Mouse (Mus musculus) brain, embryonic 14.5 days (tissue): ENCODE data around the gene Prkca.

Experiments
- CTCF ChIP-seq: fragments of 200-500 bp; IDR thresholded peaks from 2 replicates; pipeline ENCODE4 v1.5.1; 2012; ENCODE audit warnings: inconsistent platforms, mild to moderate bottlenecking, moderate library complexity, borderline replicate concordance; ENCODE audit not compliant: insufficient read depth, insufficient read length; ENCODE audit errors: extremely low read depth
- POLR2A ChIP-seq: fragments of 200-500 bp; IDR thresholded peaks from 2 replicates; pipeline ENCODE4 v1.6.1; 2012; ENCODE audit warnings: mild to moderate bottlenecking, inconsistent platforms, borderline replicate concordance; ENCODE audit not compliant: poor library complexity, insufficient read depth, insufficient read length, severe bottlenecking; ENCODE audit errors: extremely low read depth

DNA sequence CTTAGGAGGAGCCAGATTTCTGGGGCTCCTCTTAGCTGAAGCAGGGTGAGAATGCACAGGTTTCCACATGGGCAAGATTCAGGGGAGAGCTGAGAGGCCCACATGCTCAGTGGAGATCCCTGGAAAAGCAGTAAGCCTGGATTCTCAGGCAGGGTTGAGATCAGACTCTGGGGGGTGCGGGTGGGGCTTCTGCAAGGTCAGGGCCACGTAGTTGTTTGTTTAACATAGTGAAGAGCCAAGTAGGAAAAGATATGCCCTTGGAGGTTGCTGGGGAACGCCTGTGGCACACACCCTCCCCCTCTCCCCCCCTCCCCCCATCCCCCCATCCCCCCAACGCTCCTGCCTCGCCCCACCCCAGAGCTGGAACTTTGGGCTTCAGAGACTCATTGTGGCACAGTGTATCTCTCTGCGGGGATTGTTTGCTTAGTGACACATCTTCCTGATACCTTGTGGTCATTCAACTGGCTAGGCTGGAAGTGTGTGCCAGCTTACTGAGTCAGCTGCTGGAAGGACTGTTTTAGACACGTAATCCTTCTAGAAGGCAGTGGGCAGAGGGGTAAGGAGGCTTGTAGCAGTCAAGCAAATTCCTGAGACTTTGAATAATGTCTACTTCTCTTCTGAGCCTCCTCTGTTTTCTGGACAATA is 21.3 kb upstream of the Prkca start:
- TF ChIP-seq POLR2A: no peak
- no peak for TF ChIP-seq CTCF
